Mouse (Mus musculus) ES-E14 (cell line): ENCODE measurements at regions not wholly inside any gene's neighbourhood (a gene's known extent, or its start where the extent isn't known, plus 50 kb on each side); places are given as distances from the start of the nearest gene placed in this dataset.

Experiments used
- CHD2 ChIP-seq: IDR thresholded peaks from 2 replicates; pipeline ENCODE4 v1.6.1; 2014; ENCODE audit warnings: mild to moderate bottlenecking, low read depth, low read length, inconsistent platforms
- HCFC1 ChIP-seq: IDR thresholded peaks from 2 replicates; pipeline ENCODE4 v1.6.1; 2012; ENCODE audit warnings: low read length, inconsistent platforms, borderline replicate concordance; ENCODE audit not compliant: insufficient read depth
- MAFK ChIP-seq: IDR thresholded peaks from 2 replicates; pipeline ENCODE4 v1.6.1; 2014; ENCODE audit warnings: mild to moderate bottlenecking, low read depth, low read length, inconsistent platforms; ENCODE audit not compliant: insufficient read depth
- ZNF384 ChIP-seq: IDR thresholded peaks from 2 replicates; pipeline ENCODE4 v1.6.1; 2012; ENCODE audit warnings: low read depth, low read length, inconsistent platforms

GRCm38 (mm10) chr2:74076774-74077173, 165.6 kb upstream of the Atp5g3 start:
- TF ChIP-seq ZNF384, result no peak
- no peak for TF ChIP-seq MAFK
- no peak for TF ChIP-seq HCFC1
- TF ChIP-seq CHD2, result no peak
